Mouse (Mus musculus): ENCODE results near the gene Fxyd2.

- TF ChIP-seq TAL1 (IDR thresholded peaks at IDR 0.05; ENCODE audit: low read length) = no peak
- TF ChIP-seq GATA1 (IDR thresholded peaks at IDR 0.05; ENCODE audit: low read length) = no peak
Observed at GRCm38 (mm10) chr9:45376883-45377282, 22.6 kb upstream of the Fxyd2 start.

Measured in erythroblast, embryonic 14.5 days (primary cell).